Mouse (Mus musculus) CH12.LX (cell line): ENCODE measurements around the gene Hmgn3. TPM values are rescaled to one million over a fixed set of nuclear protein-coding genes. Genes with fewer than 3 reads are reported as not detected.
A peak's percentile ranks its signal among the peaks of the same experiment; 100 is the strongest.
"Not testable (repeated sequence)": the region's sequence is repeated elsewhere in the genome, so short reads cannot be mapped to it uniquely, and the experiment has no call there.

ENCODE experiments used
- DNase-seq: peaks from one replicate; pipeline ENCODE4 v3.0.0-alpha.2; 2013; ENCODE audit errors: extremely low read depth
- H3K27ac ChIP-seq: 2 replicates; pipeline ENCODE4 v1.5.1; 2012; ENCODE audit warnings: low read depth, mild to moderate bottlenecking, control low read depth, moderate library complexity; ENCODE audit not compliant: insufficient read depth
- H3K27me3 ChIP-seq: replicated peaks from 2 replicates; pipeline ENCODE3; 2012; ENCODE audit warnings: inconsistent platforms
- H3K36me3 ChIP-seq, 2 experiments: replicated peaks in 1 of 2; 2 replicates each; pipeline versions ENCODE3 to v1.6.1; 2012; ENCODE audit warnings: inconsistent platforms in 1 of 2, low read length in 1 of 2, mild to moderate bottlenecking in 1 of 2, mixed read lengths in 1 of 2, moderate library complexity in 1 of 2; ENCODE audit not compliant: control insufficient read depth in 1 of 2, insufficient read depth in 1 of 2
- H3K4me1 ChIP-seq, 2 experiments: 2 replicates each; pipeline ENCODE4 v1.6.1; 2012; ENCODE audit warnings: inconsistent platforms in 1 of 2, moderate library complexity in 1 of 2; ENCODE audit not compliant: insufficient read depth in 2 of 2, control insufficient read depth in 1 of 2
- H3K4me2 ChIP-seq: 2 replicates; pipeline ENCODE4 v1.6.1; 2012; ENCODE audit warnings: low read depth, mild to moderate bottlenecking, control low read depth; ENCODE audit not compliant: poor library complexity, insufficient read depth, severe bottlenecking
- H3K4me3 ChIP-seq, 3 experiments: fragments of 150-350 bp in 1 of 3; sonication (generic) in 1 of 3; replicated peaks in 1 of 3; 2 replicates each; pipeline versions ENCODE3 to v1.5.1; 2011 to 2012; ENCODE audit warnings: low read depth in 2 of 3, low read length in 2 of 3, mild to moderate bottlenecking in 2 of 3, moderate library complexity in 2 of 3, control low read depth in 1 of 3, improper control_type of control experiment in 1 of 3, inconsistent platforms in 1 of 3, mixed read lengths in 1 of 3; ENCODE audit not compliant: poor library complexity in 1 of 3
- H3K79me2 ChIP-seq: replicated peaks from 2 replicates; pipeline ENCODE4 v1.6.1; 2012; ENCODE audit warnings: mild to moderate bottlenecking, moderate library complexity; ENCODE audit not compliant: control insufficient read depth, poor library complexity, insufficient read depth, severe bottlenecking; ENCODE audit errors: extremely low read depth
- H3K9ac ChIP-seq: 2 replicates; pipeline ENCODE4 v1.6.1; 2012; ENCODE audit warnings: low read depth, mild to moderate bottlenecking, control low read depth, moderate library complexity; ENCODE audit not compliant: insufficient read depth
- H3K9me3 ChIP-seq: replicated peaks from 2 replicates; pipeline ENCODE3; 2012; ENCODE audit warnings: low read length, inconsistent platforms, mixed read lengths
- CHD2 ChIP-seq: IDR thresholded peaks from 2 replicates; pipeline ENCODE4 v1.6.1; 2011; ENCODE audit warnings: low read length, improper control_type of control experiment
- E2F4 ChIP-seq: IDR thresholded peaks from 2 replicates; pipeline ENCODE4 v1.6.1; 2011; ENCODE audit warnings: low read depth, low read length, improper control_type of control experiment; ENCODE audit not compliant: insufficient replicate concordance
- ELF1 ChIP-seq: IDR thresholded peaks from 2 replicates; pipeline ENCODE4 v1.6.1; 2014; ENCODE audit warnings: low read depth, mild to moderate bottlenecking, inconsistent platforms, low read length, improper control_type of control experiment
- EP300 ChIP-seq: IDR thresholded peaks from 2 replicates; pipeline ENCODE4 v1.6.1; 2011; ENCODE audit warnings: low read length, improper control_type of control experiment
- ETS1 ChIP-seq: conservative IDR thresholded peaks from 2 replicates; pipeline ENCODE4 v1.6.1; 2012; ENCODE audit warnings: low read depth, mild to moderate bottlenecking, inconsistent platforms, low read length, improper control_type of control experiment, moderate library complexity
- IRF4 ChIP-seq: IDR thresholded peaks from 2 replicates; pipeline ENCODE4 v1.6.1; 2014; ENCODE audit warnings: low read depth, mild to moderate bottlenecking, inconsistent platforms, low read length, improper control_type of control experiment
- JUND ChIP-seq: conservative IDR thresholded peaks from 2 replicates; pipeline ENCODE4 v1.6.1; 2011; ENCODE audit warnings: low read depth, low read length, improper control_type of control experiment
- MAX ChIP-seq: IDR thresholded peaks from 2 replicates; pipeline ENCODE4 v1.6.1; 2011; ENCODE audit warnings: low read length, improper control_type of control experiment
- MEF2A ChIP-seq: IDR thresholded peaks from 2 replicates; pipeline ENCODE4 v1.6.1; 2014; ENCODE audit warnings: low read depth, mild to moderate bottlenecking, inconsistent platforms, low read length, improper control_type of control experiment, borderline replicate concordance
- NELFE ChIP-seq: IDR thresholded peaks from 2 replicates; pipeline ENCODE4 v1.6.1; 2011; ENCODE audit warnings: low read depth, low read length, improper control_type of control experiment
- NRF1 ChIP-seq: IDR thresholded peaks from 2 replicates; pipeline ENCODE4 v1.6.1; 2014; ENCODE audit warnings: low read depth, mild to moderate bottlenecking, inconsistent platforms, low read length, improper control_type of control experiment, moderate library complexity
- PAX5 ChIP-seq: IDR thresholded peaks from 2 replicates; pipeline ENCODE4 v1.6.1; 2012; ENCODE audit warnings: low read length, inconsistent platforms, mixed read lengths
- POLR2AphosphoS2 ChIP-seq: IDR thresholded peaks from 2 replicates; pipeline ENCODE4 v1.6.1; 2011; ENCODE audit warnings: low read depth, low read length, improper control_type of control experiment
- RCOR1 ChIP-seq: conservative IDR thresholded peaks from 2 replicates; pipeline ENCODE4 v1.6.1; 2012; ENCODE audit warnings: low read depth, mild to moderate bottlenecking, inconsistent platforms, low read length, improper control_type of control experiment
- SIN3A ChIP-seq: IDR thresholded peaks from 2 replicates; pipeline ENCODE4 v1.6.1; 2012; ENCODE audit warnings: low read length, improper control_type of control experiment, inconsistent platforms
- SMC3 ChIP-seq: IDR thresholded peaks from 2 replicates; pipeline ENCODE4 v1.6.1; 2011; ENCODE audit warnings: low read depth, low read length, improper control_type of control experiment
- USF1 ChIP-seq: IDR thresholded peaks from 2 replicates; pipeline ENCODE4 v1.6.1; 2014; ENCODE audit warnings: low read depth, mild to moderate bottlenecking, inconsistent platforms, low read length, improper control_type of control experiment
- USF2 ChIP-seq: conservative IDR thresholded peaks from 2 replicates; pipeline ENCODE4 v1.6.1; 2011; ENCODE audit warnings: low read depth, low read length, improper control_type of control experiment
- ZMIZ1 ChIP-seq: IDR thresholded peaks from 2 replicates; pipeline ENCODE4 v1.6.1; 2012; ENCODE audit warnings: low read depth, mild to moderate bottlenecking, inconsistent platforms, low read length, improper control_type of control experiment
- ZNF384 ChIP-seq: IDR thresholded peaks from 2 replicates; pipeline ENCODE4 v1.6.1; 2012; ENCODE audit warnings: low read depth, low read length, improper control_type of control experiment, inconsistent platforms
- dilution Hi-C: fragments of 300-500 bp; cut with MboI; formaldehyde crosslinking; loops from 2 replicates; pipeline ENCODE4 v1.14.3; 2020; ENCODE audit warnings: low sequenced_read_pairs; ENCODE audit not compliant: extremely low pct_unique_long_range_greater_than_20kb, extremely low pct_ligation_motif_present
- in situ Hi-C: fragments of 300-500 bp; cut with MboI; formaldehyde crosslinking; loops from 3 replicates; pipeline ENCODE4 v1.14.3; 2019; ENCODE audit warnings: low sequenced_read_pairs, low pct_ligation_motif_present, low pct_unique_long_range_greater_than_20kb, mixed read lengths
- polyA plus RNA-seq: library from polyadenylated mRNA; unstranded; fragments of >175 nt; gene quantifications from 2 replicates; pipeline ENCODE4 v1.2.1, GENCODE M21; 2012; ENCODE audit warnings: low read depth; ENCODE audit not compliant: insufficient read length
- total RNA-seq, 2 experiments: library from RNA; depleted of rRNA; stranded (reverse); fragments of 300-350 nt in 1 of 2; fragments of >200 nt in 1 of 2; gene quantifications; 2 replicates each; pipeline ENCODE4 v1.2.3; 2012 to 2014

Hmgn3 gene
- total and polyA plus RNA-seq, 3 experiments = 50.8 to 167 (median 121) TPM

GRCm38 (mm10) chr9:83127840-83128239 lies 18.6 kb downstream of the Hmgn3 start:
- Histone ChIP-seq H3K9me3 (peaks cover 6% of the 10 kb centered on the region), H3K79me2 (0 out of 2 replicates have a peak, but pooled peaks cover 11% of the 10 kb centered on the region), H3K4me3 (no peak overlapping the region), H3K36me3 (peaks cover 21 to 41% of the 10 kb centered on the region in 2 experiments), H3K27ac (no peak overlapping the region), H3K4me1 (peaks cover 5 to 20% of the 10 kb centered on the region in 2 experiments), H3K4me2 (no peak overlapping the region), H3K9ac (no peak overlapping the region), H3K27me3 (no peaks in the 10 kb centered on the region)
- TF ChIP-seq SMC3 (no peak), NRF1 (no peak), RCOR1 (no peak), ELF1 (no peak), SIN3A (no peak), MEF2A (no peak), JUND (no peak), PAX5 (no peak), EP300 (no peak), CHD2 (no peak)
- in situ Hi-C loops (no loop called here), dilution Hi-C loops (no loop called here)
- no peak for DNase-seq

GRCm38 (mm10) chr9:83126482-83126881 lies 20.0 kb downstream of the Hmgn3 start:
- H3K4me2 ChIP-seq = peak overlapping the region; percentile 36; the same call in 1 of the 2 replicates
- H3K27me3 ChIP-seq, dilution Hi-C loops, H3K9ac ChIP-seq, in situ Hi-C loops, H3K79me2 ChIP-seq, H3K9me3 ChIP-seq, H3K4me3 ChIP-seq: not testable (repeated sequence)
- peak overlapping the region; percentile 45; the same call in 1 of the 2 replicates for H3K27ac ChIP-seq
- H3K36me3 ChIP-seq = peaks cover 32 to 54% of the 10 kb centered on the region in 2 experiments
- H3K4me1 ChIP-seq = peaks cover 5 to 20% of the 10 kb centered on the region in 2 experiments
- TF ChIP-seq EP300 (peak; percentile 50), IRF4 (peak; percentile 52; the same call in 1 of the 2 replicates), ZMIZ1 (0 out of 2 replicates have a peak, but pooled peaks have one; percentile 9), ETS1 (peak; percentile 23; the same call in 1 of the 2 replicates), MEF2A (peak; percentile 58; the same call in 1 of the 2 replicates)
- DNase-seq = peak; percentile 48

- no peak for DNase-seq
- Histone ChIP-seq H3K4me3 (no peak overlapping the region), H3K27me3 (no peaks in the 10 kb centered on the region), H3K9ac (no peak overlapping the region), H3K27ac (no peak overlapping the region), H3K79me2 (peaks cover 4% of the 10 kb centered on the region), H3K4me1 (peaks cover 1 to 26% of the 10 kb centered on the region in 2 experiments), H3K4me2 (no peak overlapping the region), H3K9me3 (no peaks in the 10 kb centered on the region), H3K36me3 (peaks cover 53 to 88% of the 10 kb centered on the region in 2 experiments)
- in situ Hi-C loops = loop anchor here (10.0 kb wide), 2 partner anchors 144 to 224 kb away; partner anchors contain the start of gene Phip
- TF ChIP-seq MAX (no peak), IRF4 (no peak), ZNF384 (no peak), NELFE (no peak), E2F4 (no peak), USF1 (no peak), ELF1 (no peak), POLR2AphosphoS2 (no peak), USF2 (no peak)
- dilution Hi-C loops = no loop called here
These were observed 27.3 kb downstream of the Hmgn3 start for GRCm38 (mm10) chr9:83119211-83119610.
